Mouse (Mus musculus): ENCODE data around the gene Nptn. TPM values are rescaled to one million over a fixed set of nuclear protein-coding genes. Genes with fewer than 3 reads are reported as not detected.

The Nptn gene
- polyA plus RNA-seq, 1 experiment from 2014 or later: 96.4 TPM

- DNase-seq (ENCODE audit: low spot score): peak; percentile 71
Measured at GRCm38 (mm10) chr9:58651993-58652392, 70.0 kb downstream of the Nptn start.

- DNase-seq (ENCODE audit: low spot score): no peak
Measured at GRCm38 (mm10) chr9:58654494-58654893, 72.5 kb downstream of the Nptn start.

- DNase-seq (ENCODE audit: low spot score): peak; percentile 24
Measured at GRCm38 (mm10) chr9:58656396-58656795, 74.4 kb downstream of the Nptn start.

GRCm38 (mm10) chr9:58656824-58657223 lies 74.8 kb downstream of the Nptn start:
- no peak for DNase-seq (ENCODE audit: low spot score)

- DNase-seq (ENCODE audit: low spot score): no peak
Measured at GRCm38 (mm10) chr9:58657735-58658512, 75.9 kb downstream of the Nptn start.

GRCm38 (mm10) chr9:58658596-58659309 lies 76.7 kb downstream of the Nptn start:
- DNase-seq (ENCODE audit: low spot score): no peak

- no peak for DNase-seq (ENCODE audit: low spot score)
Measured at GRCm38 (mm10) chr9:58659331-58659730, 77.3 kb downstream of the Nptn start.

- DNase-seq (ENCODE audit: low spot score): no peak
Measured at GRCm38 (mm10) chr9:58659989-58660388, 77.9 kb downstream of the Nptn start.

GRCm38 (mm10) chr9:58660673-58661072 lies 78.6 kb downstream of the Nptn start:
- no peak for DNase-seq (ENCODE audit: low spot score)

- DNase-seq (ENCODE audit: low spot score): no peak
Measured at GRCm38 (mm10) chr9:58662007-58662406, 80.0 kb downstream of the Nptn start.

- no peak for DNase-seq (ENCODE audit: low spot score)
Measured at GRCm38 (mm10) chr9:58662791-58663190, 80.8 kb downstream of the Nptn start.

GRCm38 (mm10) chr9:58665492-58665891 lies 83.5 kb downstream of the Nptn start:
- no peak for DNase-seq (ENCODE audit: low spot score)

- DNase-seq (ENCODE audit: low spot score): no peak
Measured at GRCm38 (mm10) chr9:58666191-58666590, 84.2 kb downstream of the Nptn start.

GRCm38 (mm10) chr9:58667244-58667643 lies 85.2 kb downstream of the Nptn start:
- no peak for DNase-seq (ENCODE audit: low spot score)

- no peak for DNase-seq (ENCODE audit: low spot score)
Measured at GRCm38 (mm10) chr9:58668171-58668570, 86.1 kb downstream of the Nptn start.

- DNase-seq (ENCODE audit: low spot score): no peak
Measured at GRCm38 (mm10) chr9:58669071-58669470, 87.0 kb downstream of the Nptn start.

GRCm38 (mm10) chr9:58669819-58670218 lies 87.8 kb downstream of the Nptn start:
- DNase-seq (ENCODE audit: low spot score): no peak

- DNase-seq (ENCODE audit: low spot score): no peak
Measured at GRCm38 (mm10) chr9:58672474-58672873, 90.4 kb downstream of the Nptn start.

GRCm38 (mm10) chr9:58674736-58675135 lies 92.7 kb downstream of the Nptn start:
- DNase-seq (ENCODE audit: low spot score): no peak

GRCm38 (mm10) chr9:58675371-58675770 lies 93.3 kb downstream of the Nptn start:
- DNase-seq (ENCODE audit: low spot score): no peak

- DNase-seq (ENCODE audit: low spot score): no peak
Measured at GRCm38 (mm10) chr9:58681411-58681810, 99.4 kb downstream of the Nptn start.

- DNase-seq (ENCODE audit: low spot score): no peak
Measured at GRCm38 (mm10) chr9:58682106-58682505, 100.1 kb downstream of the Nptn start.

GRCm38 (mm10) chr9:58683372-58683771 lies 101.3 kb downstream of the Nptn start:
- DNase-seq (ENCODE audit: low spot score): no peak
